Mouse (Mus musculus) heart, postnatal 0 days (tissue): ENCODE measurements around the gene Tstd2.

Experiments
- CTCF ChIP-seq: IDR thresholded peaks from 2 replicates; pipeline ENCODE4 v1.5.1; 2016; ENCODE audit warnings: antibody characterized with exemption, control low read depth, low read depth
- EP300 ChIP-seq: IDR thresholded peaks from 2 replicates; pipeline ENCODE4 v1.6.1; 2016; ENCODE audit warnings: antibody characterized with exemption, low read depth

- TF ChIP-seq CTCF (no peak), EP300 (no peak)
Observed at GRCm38 (mm10) chr4:46076892-46077291, 61.6 kb downstream of the Tstd2 start.
